Mouse (Mus musculus): Measurements from ENCODE around the gene Ldb2. TPM values are rescaled to one million over a fixed set of nuclear protein-coding genes. Genes with fewer than 3 reads are reported as not detected.

Gene Ldb2
- polyA plus RNA-seq, 1 experiment from 2014 or later = 4.9 TPM

DNA sequence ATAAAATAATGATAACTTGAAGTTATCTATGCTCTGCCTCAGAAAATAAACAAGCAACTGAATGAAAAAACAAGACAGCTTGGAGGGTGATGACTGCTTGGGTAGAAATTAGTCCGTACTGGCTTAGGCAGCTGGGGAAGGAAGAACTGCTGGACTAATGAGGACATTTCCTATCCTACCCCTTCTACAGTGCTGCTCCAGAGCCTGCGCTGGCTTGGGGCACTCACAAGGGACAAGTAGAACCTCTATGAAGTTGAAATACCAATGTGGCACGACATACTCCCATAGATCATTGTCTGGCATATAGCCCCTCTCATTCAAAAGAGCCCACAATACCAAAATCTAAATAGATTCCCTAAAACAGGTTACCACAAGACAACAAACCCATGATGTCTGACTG, 131.6 kb downstream of the Ldb2 start:
- WGBS (ENCODE audit: insufficient replicate concordance) = 72% methylated on average over 3 of the region's 3 CpGs
- Histone ChIP-seq H3K4me2 (ENCODE audit: low read depth, low read length) (no peak overlapping the region), H3K36me3 (replicated peaks; ENCODE audit: insufficient read depth, low read length) (no peaks in the 10 kb centered on the region), H3K27me3 (ENCODE audit: insufficient read depth, low read length) (no peaks in the 10 kb centered on the region), H3K27ac (ENCODE audit: low read depth) (no peak overlapping the region), H3K4me3 (ENCODE audit: low read depth, low read length) (no peak overlapping the region), H3K9me3 (ENCODE audit: low read length) (no peaks in the 10 kb centered on the region), H3K4me1 (ENCODE audit: insufficient read depth) (no peaks in the 10 kb centered on the region), H3K9ac (replicated peaks) (no peak overlapping the region)
- DNase-seq (no peak), ATAC-seq (no peak)
- TF ChIP-seq EP300 (IDR thresholded peaks at IDR 0.05; ENCODE audit: low read depth) (no peak), CTCF (IDR thresholded peaks at IDR 0.05; ENCODE audit: low read depth) (no peak)

DNA sequence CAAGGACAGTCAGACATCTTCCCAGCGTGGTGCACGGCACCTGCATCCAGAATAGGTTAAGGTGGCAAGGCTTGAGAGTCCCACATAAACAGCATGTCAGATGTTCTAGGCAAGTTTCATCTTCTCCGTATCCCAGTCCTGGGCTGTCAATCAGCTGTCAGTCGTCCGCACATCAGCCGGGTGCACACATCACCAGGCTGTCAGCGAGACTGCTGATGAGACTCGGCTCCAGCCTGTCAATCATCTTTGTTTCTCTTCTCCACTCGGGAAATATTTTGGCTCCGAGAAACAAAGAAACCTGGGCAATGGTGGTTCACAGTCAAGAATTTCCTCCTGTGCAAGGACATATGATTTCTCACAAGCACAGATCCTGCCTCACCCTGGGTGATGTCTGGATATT, 132.1 kb downstream of the Ldb2 start:
- DNase-seq (no peak), ATAC-seq (no peak)
- no peaks in the 10 kb centered on the region for H3K36me3 ChIP-seq (replicated peaks; ENCODE audit: insufficient read depth, low read length)
- no peak overlapping the region for H3K9ac ChIP-seq (replicated peaks)
- no peak overlapping the region for H3K27ac ChIP-seq (ENCODE audit: low read depth)
- H3K9me3 ChIP-seq (ENCODE audit: low read length) = no peaks in the 10 kb centered on the region
- no peaks in the 10 kb centered on the region for H3K27me3 ChIP-seq (ENCODE audit: insufficient read depth, low read length)
- TF ChIP-seq EP300 (IDR thresholded peaks at IDR 0.05; ENCODE audit: low read depth) (no peak), CTCF (IDR thresholded peaks at IDR 0.05; ENCODE audit: low read depth) (no peak)
- no peak overlapping the region for H3K4me3 ChIP-seq (ENCODE audit: low read depth, low read length)
- H3K4me2 ChIP-seq (ENCODE audit: low read depth, low read length) = no peak overlapping the region
- WGBS (ENCODE audit: insufficient replicate concordance) = 78% methylated on average over 10 of the region's 10 CpGs
- no peaks in the 10 kb centered on the region for H3K4me1 ChIP-seq (ENCODE audit: insufficient read depth)

DNA sequence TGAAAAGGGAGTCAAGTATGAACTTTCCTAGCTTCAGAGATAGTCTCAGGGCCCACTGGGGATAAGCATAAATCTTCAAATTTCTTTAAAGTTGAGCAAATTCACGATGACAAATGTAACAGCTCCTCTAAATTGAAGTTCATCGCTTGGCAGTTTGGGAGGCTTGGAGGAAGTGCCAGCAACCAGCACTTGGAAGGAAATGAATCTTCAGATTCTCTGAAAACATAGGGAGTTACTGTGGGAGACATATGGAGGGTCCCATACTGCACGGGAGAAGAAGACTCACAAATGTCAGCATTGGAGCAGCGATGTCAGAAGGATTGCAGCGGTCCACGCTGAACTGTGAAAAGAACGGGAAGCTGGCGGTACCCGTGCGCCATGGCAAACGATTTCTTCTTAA, 139.8 kb downstream of the Ldb2 start:
- H3K9ac ChIP-seq (replicated peaks) = no peak overlapping the region
- no peaks in the 10 kb centered on the region for H3K9me3 ChIP-seq (ENCODE audit: low read length)
- TF ChIP-seq EP300 (IDR thresholded peaks at IDR 0.05; ENCODE audit: low read depth) (no peak), CTCF (IDR thresholded peaks at IDR 0.05; ENCODE audit: low read depth) (no peak)
- ATAC-seq (no peak), DNase-seq (no peak)
- H3K4me3 ChIP-seq (ENCODE audit: low read depth, low read length) = no peak overlapping the region
- H3K27ac ChIP-seq (ENCODE audit: low read depth) = no peak overlapping the region
- no peaks in the 10 kb centered on the region for H3K4me1 ChIP-seq (ENCODE audit: insufficient read depth)
- H3K36me3 ChIP-seq (replicated peaks; ENCODE audit: insufficient read depth, low read length) = no peaks in the 10 kb centered on the region
- 82% methylated on average over 11 of the region's 11 CpGs for WGBS (ENCODE audit: insufficient replicate concordance)
- no peak overlapping the region for H3K4me2 ChIP-seq (ENCODE audit: low read depth, low read length)
- no peaks in the 10 kb centered on the region for H3K27me3 ChIP-seq (ENCODE audit: insufficient read depth, low read length)

DNA sequence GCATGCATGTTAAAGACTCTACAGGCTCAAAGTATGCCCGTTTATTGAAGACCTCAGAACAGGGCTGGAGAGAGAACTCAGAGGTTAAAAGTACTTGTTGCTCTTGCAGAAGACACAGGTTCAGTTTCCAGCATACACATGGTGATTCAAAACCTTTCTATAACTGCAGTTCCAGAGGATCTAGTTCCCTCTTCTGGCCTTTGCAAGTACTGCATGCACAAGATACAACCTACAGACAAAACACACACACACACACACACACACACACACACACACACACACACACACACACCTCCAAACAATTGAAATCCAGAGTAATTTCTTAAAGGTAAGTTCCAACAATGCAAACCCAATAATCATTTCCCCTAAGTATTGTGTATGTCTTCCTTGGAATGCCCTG, 142.8 kb downstream of the Ldb2 start:
- WGBS (ENCODE audit: insufficient replicate concordance) = 68% methylated on average over 1 of the region's 1 CpGs
- no peak overlapping the region for H3K4me2 ChIP-seq (ENCODE audit: low read depth, low read length)
- DNase-seq (no peak), ATAC-seq (no peak)
- H3K27me3 ChIP-seq (ENCODE audit: insufficient read depth, low read length) = no peaks in the 10 kb centered on the region
- no peak overlapping the region for H3K4me3 ChIP-seq (ENCODE audit: low read depth, low read length)
- no peaks in the 10 kb centered on the region for H3K4me1 ChIP-seq (ENCODE audit: insufficient read depth)
- no peak overlapping the region for H3K27ac ChIP-seq (ENCODE audit: low read depth)
- no peak for TF ChIP-seq EP300 (IDR thresholded peaks at IDR 0.05; ENCODE audit: low read depth)
- peak; percentile 39 for TF ChIP-seq CTCF (IDR thresholded peaks at IDR 0.05; ENCODE audit: low read depth)
- H3K36me3 ChIP-seq (replicated peaks; ENCODE audit: insufficient read depth, low read length) = no peaks in the 10 kb centered on the region
- no peak overlapping the region for H3K9ac ChIP-seq (replicated peaks)
- H3K9me3 ChIP-seq (ENCODE audit: low read length) = no peaks in the 10 kb centered on the region

- Histone ChIP-seq H3K9ac (replicated peaks) (no peak overlapping the region), H3K4me2 (ENCODE audit: low read depth, low read length) (no peak overlapping the region), H3K27ac (ENCODE audit: low read depth) (no peak overlapping the region), H3K4me1 (ENCODE audit: insufficient read depth) (no peaks in the 10 kb centered on the region), H3K4me3 (ENCODE audit: low read depth, low read length) (no peak overlapping the region), H3K27me3 (ENCODE audit: insufficient read depth, low read length) (no peaks in the 10 kb centered on the region), H3K9me3 (ENCODE audit: low read length) (no peaks in the 10 kb centered on the region), H3K36me3 (replicated peaks; ENCODE audit: insufficient read depth, low read length) (no peaks in the 10 kb centered on the region)
- DNase-seq = no peak
- no peak for ATAC-seq
- 62% methylated on average over 9 of the region's 9 CpGs for WGBS (ENCODE audit: insufficient replicate concordance)
- TF ChIP-seq CTCF (IDR thresholded peaks at IDR 0.05; ENCODE audit: low read depth) (no peak), EP300 (IDR thresholded peaks at IDR 0.05; ENCODE audit: low read depth) (no peak)
Measured at GRCm38 (mm10) chr5:44654403-44654802, 145.1 kb downstream of the Ldb2 start.

DNA sequence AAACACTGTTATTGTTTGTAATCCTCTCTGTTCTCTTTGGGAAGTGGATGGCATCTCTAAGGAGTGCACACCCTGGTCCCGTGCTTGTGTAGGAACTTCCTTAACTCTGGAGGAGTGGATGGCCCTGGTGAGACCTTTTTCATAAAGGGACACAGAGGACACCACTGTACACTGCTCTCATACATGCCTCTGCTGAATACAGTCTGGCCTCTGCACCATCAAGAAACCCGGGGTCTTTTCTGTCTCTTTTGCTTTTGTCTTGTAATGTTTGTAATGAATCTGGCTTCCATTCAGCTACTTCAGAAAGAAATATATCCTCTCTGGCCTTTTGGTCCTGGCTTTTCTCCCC, 152.7 kb downstream of the Ldb2 start:
- no peaks in the 10 kb centered on the region for H3K27me3 ChIP-seq (ENCODE audit: insufficient read depth, low read length)
- H3K4me3 ChIP-seq (ENCODE audit: low read depth, low read length) = no peak overlapping the region
- no peaks in the 10 kb centered on the region for H3K4me1 ChIP-seq (ENCODE audit: insufficient read depth)
- H3K4me2 ChIP-seq (ENCODE audit: low read depth, low read length) = no peak overlapping the region
- no peak overlapping the region for H3K9ac ChIP-seq (replicated peaks)
- DNase-seq (no peak), ATAC-seq (no peak)
- no peak overlapping the region for H3K27ac ChIP-seq (ENCODE audit: low read depth)
- no peaks in the 10 kb centered on the region for H3K36me3 ChIP-seq (replicated peaks; ENCODE audit: insufficient read depth, low read length)
- no peaks in the 10 kb centered on the region for H3K9me3 ChIP-seq (ENCODE audit: low read length)
- TF ChIP-seq CTCF (IDR thresholded peaks at IDR 0.05; ENCODE audit: low read depth) (no peak), EP300 (IDR thresholded peaks at IDR 0.05; ENCODE audit: low read depth) (no peak)
- WGBS (ENCODE audit: insufficient replicate concordance) = 58% methylated on average over 2 of the region's 2 CpGs

Measured in liver, postnatal 0 days (tissue).